ENCODE assay signal across 8 mouse cellular contexts in the genomic region with DNA sequence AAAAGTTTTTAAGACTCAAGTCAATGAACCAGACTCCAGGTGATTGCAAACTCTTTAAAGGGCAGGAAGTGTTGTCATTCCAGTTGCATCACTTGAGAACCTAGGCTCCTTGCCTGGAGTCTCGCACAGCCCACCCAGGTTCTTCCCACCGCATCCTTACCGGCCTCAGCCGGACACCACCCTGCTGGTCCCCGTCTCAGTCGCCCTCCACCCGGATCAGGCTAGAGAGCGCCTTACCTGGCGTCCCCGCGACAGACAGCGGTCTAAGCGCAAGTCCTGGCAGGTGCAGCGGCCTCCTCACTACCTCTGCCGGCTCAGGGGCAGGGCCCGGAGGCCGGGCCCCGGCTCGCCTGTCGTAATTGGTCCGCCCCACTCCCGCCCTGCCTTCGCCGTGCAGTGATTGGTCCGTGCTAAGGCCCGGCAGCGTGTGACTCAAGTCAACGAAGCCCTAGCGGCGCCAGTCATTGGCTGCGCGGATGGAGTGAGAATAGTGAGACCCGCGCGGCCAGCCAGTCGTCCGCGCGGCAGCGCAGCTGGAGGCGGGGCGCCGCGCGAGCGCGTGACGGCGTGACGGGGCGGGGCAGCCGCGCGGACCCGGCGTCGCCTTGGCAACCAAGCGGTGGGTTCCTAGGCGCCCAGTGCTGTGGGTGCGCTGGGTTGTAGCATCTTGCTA. TPM values are rescaled to one million over a fixed set of nuclear protein-coding genes. Genes with fewer than 3 reads are reported as not detected.
DNase-seq lines count a peak whose midpoint lies in the region; ATAC-seq and TF ChIP-seq lines count a peak whose summit lies in the region.

A gene (minus strand): TSS at position 522 of the 673 bp plus-strand sequence.

- no peak for TF ChIP-seq CTCF in lung, postnatal 0 days (IDR thresholded peaks at IDR 0.05)

- WGBS in hindbrain, embryonic 10.5 days: under 1% methylated on average over 60 of the region's 60 CpGs
- under 1% methylated on average over 59 of the region's 60 CpGs for WGBS in lung, postnatal 0 days

- peaks cover 31% of the 10 kb centered on the region for H3K36me3 ChIP-seq in hindbrain, embryonic 10.5 days
- H3K36me3 ChIP-seq in lung, postnatal 0 days (ENCODE audit: insufficient read depth, low read length): no peaks in the 10 kb centered on the region

- no peaks in the 10 kb centered on the region for H3K27me3 ChIP-seq in hindbrain, embryonic 10.5 days (ENCODE audit: insufficient read depth, poor library complexity, severe bottlenecking)
- no peaks in the 10 kb centered on the region for H3K27me3 ChIP-seq in lung, postnatal 0 days (replicated peaks; ENCODE audit: insufficient read depth, low read length)

- peak within 1 kb of the TSS; percentile 80 for H3K4me3 ChIP-seq in hindbrain, embryonic 10.5 days
- peak within 1 kb of the TSS; percentile 55 for H3K4me3 ChIP-seq in lung, postnatal 0 days (ENCODE audit: low read depth, low read length)

- no peaks in the 10 kb centered on the region for H3K9me3 ChIP-seq in hindbrain, embryonic 10.5 days
- no peaks in the 10 kb centered on the region for H3K9me3 ChIP-seq in lung, postnatal 0 days (ENCODE audit: low read length)

- TF ChIP-seq EP300 in lung, postnatal 0 days (IDR thresholded peaks at IDR 0.05): 0 out of 2 replicates have a peak, but pooled peaks have one; percentile 6

- peak; percentile 93 for DNase-seq in MEL-GATA-1-ER (ENCODE audit: extremely low read depth, low read depth)
- peak; percentile 96 for DNase-seq in cerebellum, adult 8-10 months
- peak; percentile 98 for DNase-seq in hindbrain, embryonic 10.5 days (ENCODE audit: low spot score)
- peak; percentile 99 for DNase-seq in layer of hippocampus, adult 9-11 months
- peak; percentile 99 for DNase-seq in lung, postnatal 0 days (ENCODE audit: low spot score)
- peak; percentile 86 for DNase-seq in ovary, postnatal 14 days (ENCODE audit: low spot score)
- peak; percentile 97 for DNase-seq in thymus, postnatal 14 days

- peak within 1 kb of the TSS; percentile 67 for H3K4me2 ChIP-seq in lung, postnatal 0 days (replicated peaks; ENCODE audit: low read depth, low read length)

- H3K4me1 ChIP-seq in hindbrain, embryonic 10.5 days (replicated peaks): peaks cover 39% of the 10 kb centered on the region
- H3K4me1 ChIP-seq in lung, postnatal 0 days (ENCODE audit: insufficient read depth, low read depth, low read length): peaks cover 5% of the 10 kb centered on the region; the same call in 1 of the 2 replicates

- H3K9ac ChIP-seq in lung, postnatal 0 days (replicated peaks; ENCODE audit: low read depth): peak within 1 kb of the TSS; percentile 35

- H3K27ac ChIP-seq in hindbrain, embryonic 10.5 days: peak within 1 kb of the TSS; percentile 89
- peak within 1 kb of the TSS; percentile 48; the same call in 1 of the 2 replicates for H3K27ac ChIP-seq in lung, postnatal 0 days (ENCODE audit: low read length)

- peak; percentile 96 for ATAC-seq in frontal cortex, adult (ENCODE audit: low TSS enrichment)
- peak; percentile 100 for ATAC-seq in lung, postnatal 0 days

RNA-seq across cellular contexts. Expression of the gene that starts here (rescaled TPM):
- 200 and 202 TPM in 2 replicates for polyA plus RNA-seq in hindbrain, embryonic 10.5 days (2016; fragmentation: Nextera tagmentation; extraction: Ambion mirVana)
- polyA plus RNA-seq in lung, postnatal 0 days (2015; fragmentation: Nextera tagmentation; extraction: Ambion mirVana): 83.1 and 87.7 TPM in 2 replicates

Comparison
In these comparisons a context has a peak if more than half of its experiments do, and no peak if none do; other contexts are left out.
1. Peak in every context shown above with its lines: DNase-seq, ATAC-seq, H3K4me3 ChIP-seq and H3K27ac ChIP-seq.